Mouse (Mus musculus) 3T3-L1 (cell line): ENCODE data around the gene Chrdl2.
"Not testable (repeated sequence)": the region's sequence is repeated elsewhere in the genome, so short reads cannot be mapped to it uniquely, and the experiment has no call there.

ENCODE experiments used
- DNase-seq: peaks from one replicate; pipeline ENCODE4 v3.0.0-alpha.2; 2015; ENCODE audit warnings: low read depth, low spot score

Chrdl2 gene

DNA sequence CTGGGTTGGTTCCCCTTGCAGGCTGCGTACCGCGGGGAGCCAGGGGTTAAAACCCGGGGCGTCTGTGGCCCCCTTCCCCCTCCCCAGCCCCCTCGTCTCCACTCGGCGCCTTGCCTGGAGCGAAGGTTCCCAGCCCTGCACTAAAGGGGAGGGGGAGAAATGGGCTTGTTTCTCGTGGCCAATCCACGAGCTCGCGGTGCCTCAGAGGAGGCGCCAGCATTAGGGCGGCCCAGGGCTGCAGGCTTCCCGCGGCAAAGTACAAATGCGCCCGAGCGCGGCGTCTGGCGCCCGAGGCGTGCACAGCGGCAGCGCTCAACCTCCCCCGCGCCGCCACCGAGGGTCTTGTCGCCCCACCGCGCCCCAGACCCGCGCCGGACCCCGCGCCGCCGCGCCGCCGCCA is at the start of gene Chrdl2:
Gene Chrdl2 (plus strand): TSS at position 383 of the 400 bp plus-strand sequence.
- no peak for DNase-seq

DNA sequence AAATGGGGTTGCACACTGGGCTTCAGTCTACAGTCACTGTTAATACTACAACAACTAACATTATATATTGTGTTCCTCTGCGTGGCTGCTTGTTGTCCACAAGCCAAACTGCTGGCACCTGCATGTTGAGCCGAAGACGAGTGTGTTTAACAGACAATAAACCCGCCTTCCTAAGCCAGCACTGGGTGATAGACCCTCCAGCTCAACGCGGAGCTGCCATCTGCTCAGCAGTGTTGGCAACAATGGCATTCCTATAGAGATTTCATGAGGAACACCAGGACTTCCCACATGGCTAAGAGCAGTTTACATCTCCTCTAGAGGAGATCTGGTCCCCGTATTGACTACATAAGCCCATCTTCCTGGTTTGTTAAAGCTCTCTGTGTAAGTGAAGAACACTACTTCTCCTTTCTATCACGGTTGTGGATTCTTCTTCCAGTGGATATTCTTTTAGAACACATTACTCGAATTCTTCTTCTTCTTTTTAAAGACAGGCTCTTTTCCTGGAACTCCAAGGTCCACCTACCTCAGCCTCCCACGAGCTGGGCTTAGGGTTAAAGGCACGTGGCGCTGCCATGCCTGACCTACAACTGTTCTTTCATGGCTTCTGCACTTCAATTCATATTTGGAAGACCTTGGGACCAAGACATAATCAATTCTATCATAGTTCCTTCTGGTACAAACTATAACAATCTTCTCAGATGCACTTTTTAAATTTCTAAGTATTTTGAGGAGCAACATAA is 48.6 kb upstream of the Chrdl2 start:
- no peak for DNase-seq

DNA sequence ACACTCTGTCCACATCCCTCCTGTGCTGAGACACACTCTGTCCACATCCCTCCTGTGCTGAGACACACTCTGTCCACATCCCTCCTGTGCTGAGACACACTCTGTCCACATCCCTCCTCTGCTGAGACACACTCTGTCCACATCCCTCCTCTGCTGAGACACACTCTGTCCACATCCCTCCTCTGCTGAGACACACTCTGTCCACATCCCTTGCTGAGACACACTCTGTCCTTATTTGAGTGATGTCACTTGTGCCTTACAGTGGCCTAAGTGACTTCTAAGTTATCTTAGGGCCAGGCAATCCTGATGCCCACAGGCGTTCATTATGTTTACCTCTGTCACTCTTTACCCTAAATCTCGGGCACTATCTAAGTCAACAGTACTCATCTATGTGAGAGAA is 45.4 kb upstream of the Chrdl2 start:
- DNase-seq = not testable (repeated sequence)

DNA sequence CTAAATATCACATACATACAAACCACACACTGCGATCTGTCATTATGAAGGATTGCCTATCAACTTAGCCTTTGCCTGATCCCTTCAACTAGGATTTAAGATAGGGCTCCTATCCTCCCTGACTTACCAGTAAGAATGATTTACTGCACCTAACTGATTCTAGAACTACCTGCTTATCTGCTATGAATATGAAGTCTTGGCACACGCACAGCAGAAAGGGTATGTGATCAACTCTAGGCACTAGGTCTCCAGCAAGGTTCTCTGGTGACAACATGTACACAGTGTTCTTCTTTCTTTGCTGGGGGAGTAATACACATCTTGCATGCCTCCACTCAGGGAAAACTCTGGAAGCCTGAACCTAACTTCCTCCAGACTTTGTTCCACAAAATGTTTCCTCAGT is 44.5 kb upstream of the Chrdl2 start:
- DNase-seq = no peak

DNA sequence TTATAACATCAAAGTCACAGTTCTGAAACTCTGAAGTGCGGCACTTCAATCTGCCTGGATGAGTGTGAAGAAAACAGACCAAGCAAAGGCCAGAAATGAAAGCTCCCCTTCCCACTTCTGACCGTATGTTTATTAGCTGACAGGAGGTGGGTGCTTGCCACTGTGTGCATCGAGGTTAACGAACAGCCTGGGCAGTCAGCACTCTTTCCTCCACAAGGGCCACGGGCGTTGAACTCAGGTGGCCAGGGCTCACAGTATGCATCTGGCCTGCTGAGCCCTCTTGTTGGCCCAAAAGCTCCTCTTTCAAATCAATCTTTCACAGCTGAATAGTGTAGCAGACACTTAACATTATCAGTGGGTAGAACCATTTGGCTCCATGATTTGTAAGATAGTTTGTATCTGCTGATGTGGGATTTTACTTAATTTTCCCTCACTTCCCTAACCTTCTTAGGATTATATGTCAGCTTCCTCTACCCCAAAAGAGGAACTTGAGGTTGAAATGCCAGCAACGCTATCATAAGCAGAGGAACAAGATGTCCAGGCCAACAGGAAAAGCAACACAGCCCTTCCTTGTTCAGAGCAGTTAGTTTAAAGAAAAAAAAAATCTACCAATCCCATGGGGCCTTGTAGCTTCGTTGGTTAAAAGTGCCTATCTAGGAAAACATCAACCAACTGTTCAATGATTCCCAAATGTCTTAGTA is 43.3 kb upstream of the Chrdl2 start:
- no peak for DNase-seq

DNA sequence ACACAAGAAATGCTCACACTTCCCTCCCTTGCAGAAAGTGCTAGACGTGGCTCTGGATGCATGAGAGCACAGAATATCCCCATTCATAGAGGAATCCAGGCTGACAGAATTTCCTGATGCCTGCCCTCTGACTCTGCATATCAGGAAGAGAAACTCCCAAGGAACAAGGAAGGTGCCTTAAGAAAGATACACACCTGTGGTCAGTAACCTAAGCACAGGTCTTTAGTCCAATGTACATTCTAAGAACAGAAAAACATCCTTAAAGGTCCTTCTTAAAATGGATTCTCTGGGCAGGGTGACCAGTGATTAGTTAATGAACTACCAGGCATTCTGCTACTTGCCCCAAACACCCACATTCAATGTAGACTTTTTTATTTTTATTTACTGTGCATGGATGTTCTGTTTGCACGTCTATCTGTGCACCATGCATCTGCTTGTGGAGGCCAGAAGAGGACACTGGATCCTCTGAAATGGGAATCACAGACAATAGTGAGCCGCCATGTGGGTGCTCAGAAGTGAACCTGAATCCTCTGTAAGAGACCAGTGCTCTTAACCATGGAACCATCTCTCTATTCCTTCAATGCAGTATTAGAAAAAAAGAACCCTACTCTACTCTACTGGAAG is 42.6 kb upstream of the Chrdl2 start:
- no peak for DNase-seq

DNA sequence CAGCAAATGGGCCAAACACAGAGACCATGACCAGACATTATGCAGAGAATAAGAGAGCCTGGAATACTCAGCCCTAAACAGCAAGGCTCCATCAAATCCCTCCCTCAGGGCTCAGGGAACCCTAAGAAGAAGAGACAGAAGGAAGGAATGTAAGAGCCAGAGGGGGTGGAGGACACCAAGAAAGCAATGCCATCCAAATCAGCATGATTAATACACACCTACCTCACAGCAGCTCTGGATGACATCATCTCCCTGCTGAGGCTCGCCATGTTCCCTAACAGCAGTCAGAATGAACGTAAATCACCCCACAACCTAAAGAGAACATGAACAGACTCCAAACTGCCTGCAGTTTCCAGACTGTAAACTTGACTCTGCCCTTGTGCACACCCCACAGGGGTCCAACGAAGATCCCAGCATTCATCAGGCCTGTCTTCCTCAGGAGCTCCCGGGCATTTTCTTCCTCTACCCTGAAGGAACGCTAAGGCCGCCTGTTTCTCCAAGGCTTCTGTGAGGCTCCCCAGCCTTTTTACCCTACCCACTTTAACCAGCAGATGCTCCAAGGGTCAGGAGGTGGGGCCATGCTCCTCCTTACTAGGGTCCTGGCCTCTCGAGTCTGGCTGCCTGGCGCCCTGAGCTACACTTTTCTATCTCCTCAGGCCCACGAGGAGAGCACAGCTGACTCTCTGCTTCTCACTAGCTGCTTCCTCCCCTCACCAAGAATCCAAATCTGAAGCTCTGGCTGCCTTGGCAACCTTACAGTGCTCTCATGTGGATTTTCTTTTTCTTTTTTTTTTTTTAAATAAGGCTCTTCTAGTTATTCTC is 40.7 kb upstream of the Chrdl2 start:
- DNase-seq = no peak

DNA sequence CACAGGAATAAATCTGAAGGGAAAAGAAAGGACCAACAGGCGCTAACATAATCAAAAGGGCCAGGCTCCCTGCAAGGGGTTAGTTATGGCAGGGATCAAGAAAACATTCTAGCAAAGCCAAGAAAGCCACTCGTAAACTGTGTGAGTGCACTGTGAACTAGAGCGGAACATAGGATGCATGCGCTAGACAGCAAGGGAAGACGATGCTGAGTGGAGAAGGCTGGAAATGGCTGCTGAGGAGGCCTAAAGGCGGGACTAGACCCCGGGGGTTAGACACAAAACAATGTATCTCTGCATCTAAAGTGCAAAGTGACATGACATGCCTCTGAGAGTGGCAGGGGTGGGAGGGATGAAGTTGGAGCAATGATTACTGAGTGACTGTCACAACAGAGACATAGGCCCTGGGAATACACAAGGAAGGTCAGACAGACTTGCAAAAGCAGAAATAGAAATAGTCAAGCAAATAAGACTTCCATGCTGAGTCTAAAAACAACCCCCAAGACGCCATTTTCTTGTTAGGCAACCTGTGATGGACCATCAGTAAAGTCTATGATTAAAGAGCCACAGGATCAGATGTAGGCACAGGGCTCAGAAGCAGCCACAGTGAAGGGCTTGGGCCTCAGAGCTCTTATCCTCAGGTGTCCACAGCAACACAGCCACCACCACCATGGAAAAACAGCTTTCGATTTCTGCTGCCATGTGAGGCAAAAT is 39.8 kb upstream of the Chrdl2 start:
- DNase-seq = no peak

DNA sequence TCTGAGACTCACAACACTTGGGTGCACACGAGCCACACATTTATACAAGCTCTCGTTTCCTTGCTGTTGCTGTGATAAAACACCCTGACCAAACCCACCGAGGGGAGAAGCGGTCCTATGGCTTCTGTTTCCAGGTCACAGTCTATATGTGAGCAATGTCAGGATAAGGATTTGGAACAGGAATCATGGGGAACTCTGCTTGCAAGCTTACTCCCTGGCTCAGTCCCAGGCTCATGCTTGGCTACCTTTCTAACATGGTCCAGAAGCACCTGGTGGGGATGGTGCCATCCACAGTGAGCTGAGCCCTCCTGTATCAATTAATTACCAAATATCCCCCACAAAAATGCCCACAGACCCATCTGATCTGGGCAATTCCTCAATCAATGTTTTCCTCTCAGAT is 36.8 kb upstream of the Chrdl2 start:
- no peak for DNase-seq

DNA sequence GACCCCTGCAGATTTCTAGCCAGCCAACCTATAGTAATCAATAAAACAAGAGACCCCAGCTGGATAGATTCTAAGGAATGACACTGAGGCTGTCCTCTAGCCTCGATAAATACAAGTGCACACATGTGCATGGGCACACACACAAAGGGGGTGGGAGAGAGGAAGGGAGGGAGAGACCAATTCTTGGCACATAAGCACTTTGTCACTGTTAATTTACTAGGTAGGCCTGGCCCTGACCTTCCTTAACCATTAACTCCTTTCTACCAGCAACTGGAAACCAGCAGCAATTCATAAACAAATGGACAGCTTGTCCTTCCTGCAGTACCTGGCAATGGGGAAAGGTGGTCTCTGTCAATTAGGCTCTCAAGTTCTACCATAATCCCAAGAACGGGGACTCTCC is 34.0 kb upstream of the Chrdl2 start:
- no peak for DNase-seq

DNA sequence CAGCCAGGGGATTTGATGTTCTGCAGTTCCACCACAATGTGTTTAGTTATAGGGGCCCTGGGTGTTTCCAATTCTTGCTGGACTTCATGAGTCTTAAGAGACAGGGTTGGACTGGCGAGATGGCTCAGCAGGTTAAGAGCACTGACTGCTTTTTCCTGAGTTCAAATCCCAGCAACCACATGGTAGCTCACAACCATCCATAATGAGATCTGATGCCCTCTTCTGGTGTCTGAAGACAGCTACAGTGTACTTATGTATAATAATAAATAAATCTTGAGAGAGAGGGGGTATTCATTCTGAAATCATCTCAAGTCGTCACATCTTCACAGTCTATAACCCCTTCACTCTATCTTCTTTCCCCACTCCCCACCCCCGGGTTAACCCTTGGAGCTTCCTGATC is 33.1 kb upstream of the Chrdl2 start:
- DNase-seq = not testable (repeated sequence)

DNA sequence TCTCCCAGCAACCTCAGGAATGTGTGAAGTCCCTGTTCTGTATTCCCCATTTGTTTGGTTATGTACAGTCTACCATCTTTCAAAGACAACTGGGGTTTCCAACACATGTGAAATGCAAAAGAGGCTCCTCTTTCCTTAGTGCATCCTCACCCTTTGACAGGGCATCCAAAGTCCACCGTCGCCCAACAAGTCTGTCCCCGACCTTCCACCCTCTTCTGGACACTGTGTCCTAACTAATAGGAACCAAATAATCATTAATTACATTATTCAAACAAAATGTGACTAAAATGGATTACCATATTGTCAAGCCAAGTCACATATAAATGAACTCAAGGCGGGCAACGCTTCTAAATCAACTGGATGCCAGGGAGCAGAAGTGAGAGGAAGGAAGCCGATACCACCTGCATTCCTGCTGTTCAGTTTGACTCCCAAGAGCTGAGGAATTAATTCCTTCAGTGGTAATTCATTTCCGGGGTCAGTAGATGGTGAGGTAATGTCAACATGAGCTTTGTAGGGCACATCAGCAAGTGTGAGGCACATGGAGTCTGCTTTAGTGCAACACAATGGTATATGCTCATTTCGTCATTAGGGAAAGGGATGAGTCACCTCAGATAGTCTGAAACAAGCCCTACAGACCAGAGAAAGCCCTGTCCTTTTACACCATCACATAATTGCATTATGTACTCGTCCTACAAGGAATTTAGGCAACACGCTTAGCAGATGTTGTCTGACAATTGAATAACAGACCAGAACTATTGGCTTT is 31.6 kb upstream of the Chrdl2 start:
- peak; percentile 48 for DNase-seq

DNA sequence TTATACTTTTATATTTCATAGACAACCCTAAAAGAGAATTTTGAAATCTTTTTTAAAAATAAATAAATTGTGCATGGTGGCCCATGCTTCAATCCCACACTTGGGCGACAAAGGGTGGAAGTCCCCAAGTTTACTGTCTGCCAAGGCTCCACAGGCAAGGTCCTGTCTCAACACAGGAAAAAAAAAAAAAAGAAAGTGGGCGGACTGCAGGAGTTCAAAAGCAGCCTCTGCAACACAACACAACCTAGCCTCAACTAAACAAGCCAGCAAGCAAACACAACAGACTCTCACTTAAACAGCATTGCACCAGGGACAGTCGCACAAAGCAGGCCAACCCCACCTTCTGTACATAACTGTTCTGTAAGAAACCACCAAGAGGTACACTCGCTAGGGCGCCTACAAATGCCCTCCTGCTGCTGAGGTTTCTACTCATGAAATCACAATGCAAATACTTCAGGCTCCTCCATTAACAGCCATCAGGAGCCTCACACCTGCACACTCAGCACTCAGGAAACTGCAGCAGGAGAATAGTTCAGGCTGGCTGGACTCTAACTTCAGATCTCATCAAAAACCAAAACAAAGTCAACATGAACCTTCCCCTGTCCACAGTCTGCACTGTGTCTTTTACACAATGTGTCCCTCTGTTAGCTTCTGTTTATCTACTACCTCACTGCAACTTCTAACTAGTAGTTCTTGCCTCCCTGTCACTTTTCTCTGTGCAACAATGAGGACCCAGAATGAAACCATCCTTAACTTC is 30.0 kb upstream of the Chrdl2 start:
- DNase-seq = no peak

DNA sequence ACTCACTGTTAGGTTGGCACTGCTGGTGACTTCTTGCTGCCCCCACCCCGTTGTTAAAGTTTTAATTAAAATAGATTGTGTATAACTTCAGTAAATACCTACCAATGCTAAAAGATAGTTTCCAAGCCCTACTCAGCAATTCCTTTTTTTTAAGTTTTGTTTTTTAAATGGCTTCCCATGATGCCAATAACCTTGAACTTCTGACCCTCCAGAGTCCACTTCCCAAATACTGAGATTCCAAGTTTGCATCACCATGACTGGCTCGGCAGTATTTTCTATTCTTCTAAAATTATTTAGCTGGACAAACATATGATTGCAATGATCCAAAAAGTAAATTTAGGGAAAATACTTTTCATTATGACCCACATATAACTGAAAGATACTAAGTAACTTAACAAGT is 27.9 kb upstream of the Chrdl2 start:
- DNase-seq = no peak

DNA sequence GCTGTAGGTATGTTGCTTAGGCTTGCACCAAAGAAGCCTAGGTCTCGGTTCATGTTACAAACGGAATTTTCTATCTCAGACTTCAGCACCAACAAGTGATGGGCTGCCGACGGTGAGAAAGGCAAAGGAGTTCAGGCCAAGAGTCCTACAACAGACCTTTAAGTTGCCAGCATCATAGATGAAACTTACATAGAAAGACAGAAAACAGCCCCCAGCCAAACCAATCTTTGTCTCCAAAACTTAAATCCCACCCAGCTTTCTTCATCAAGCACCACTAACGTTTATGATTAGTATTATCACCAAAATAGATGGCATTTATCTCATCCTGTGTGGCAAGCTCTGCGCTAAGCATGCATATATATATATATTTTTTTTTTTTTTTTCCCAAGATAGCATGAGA is 26.9 kb upstream of the Chrdl2 start:
- peak; percentile 32 for DNase-seq

DNA sequence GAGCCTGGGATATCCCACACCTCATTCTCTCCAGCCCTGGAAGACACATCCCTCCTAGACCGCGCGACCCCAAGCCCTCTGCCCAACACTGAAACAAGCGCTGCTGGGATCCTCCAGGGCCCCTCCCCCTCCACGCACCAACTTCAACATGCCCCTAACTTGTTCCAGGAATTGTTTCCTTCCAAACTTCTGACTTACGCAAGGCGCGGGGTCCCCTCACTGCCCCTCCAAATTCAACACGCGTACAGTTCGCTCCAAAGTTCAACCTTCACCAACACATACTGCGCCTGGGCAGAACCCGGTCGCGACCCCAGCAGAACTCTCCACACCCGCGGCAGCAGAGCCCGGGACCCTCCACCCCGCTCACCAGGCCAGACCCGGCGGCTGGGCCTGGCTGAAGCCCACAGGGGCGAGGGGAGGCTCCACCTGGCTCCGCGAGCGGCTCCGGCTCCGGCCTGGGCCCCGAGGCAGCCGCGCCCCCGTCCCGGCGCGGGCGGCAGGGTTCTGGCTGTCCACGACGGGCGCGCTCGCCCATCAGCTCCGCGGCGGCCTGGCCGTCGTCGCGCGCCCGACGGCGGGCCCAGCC is 26.3 kb upstream of the Chrdl2 start:
- DNase-seq = peak; percentile 41

DNA sequence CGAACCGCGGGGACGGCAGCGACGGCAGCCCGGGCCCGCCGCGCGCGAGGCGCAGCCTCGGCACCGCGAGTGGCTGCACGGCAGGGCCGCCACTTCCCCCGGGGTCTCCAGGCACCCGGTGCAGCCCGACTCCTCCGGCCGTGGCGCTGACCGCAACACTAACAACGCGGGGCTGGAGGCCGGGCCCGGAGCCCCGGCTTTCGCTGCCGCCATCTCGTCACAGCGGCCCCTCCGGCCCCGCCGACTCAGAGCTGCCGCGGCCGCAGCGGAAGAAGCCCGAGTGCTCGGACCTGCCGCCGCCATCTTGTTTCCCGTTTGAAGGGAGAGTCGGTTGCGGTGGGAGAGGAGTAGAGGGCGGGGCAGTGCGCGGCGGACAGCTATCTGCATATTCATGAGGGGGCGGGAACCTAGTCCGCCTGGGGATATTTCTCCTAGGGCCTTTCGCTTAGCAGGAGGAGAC is 25.8 kb upstream of the Chrdl2 start, which contains the start of gene Rnf169:
Gene Rnf169 (minus strand): TSS at position 317 of the 460 bp plus-strand sequence.
- DNase-seq = peak; percentile 89

DNA sequence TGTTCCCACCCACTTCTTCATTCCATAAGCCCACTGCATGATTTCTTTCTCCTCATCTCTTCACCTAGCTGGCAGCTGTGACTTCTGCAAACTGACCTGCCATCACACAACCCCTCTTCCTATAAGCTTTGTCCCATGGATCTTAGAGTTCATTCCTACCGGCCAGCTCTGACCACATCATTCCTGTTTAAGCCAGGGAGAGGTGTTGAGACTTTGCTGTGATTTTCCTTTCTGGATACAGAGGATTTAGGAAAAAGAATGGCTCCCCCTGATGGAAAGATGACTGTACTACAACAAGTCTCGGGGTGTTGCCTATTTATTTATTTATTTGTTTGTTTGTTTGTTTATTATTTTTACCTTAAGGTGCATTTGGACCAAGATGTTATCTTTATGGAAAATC is 24.7 kb upstream of the Chrdl2 start:
- DNase-seq = peak; percentile 73
